Comparison of ENCODE assay signal across 15 mouse cellular contexts in genomic region chr7:4655916-4656315, GRCm38 (mm10). TPM values are rescaled to one million over a fixed set of nuclear protein-coding genes. Genes with fewer than 3 reads are reported as not detected.
A peak's percentile ranks its signal among the peaks of the same experiment; 100 is the strongest.
DNase-seq lines count a peak whose midpoint lies in the region; ATAC-seq and TF ChIP-seq lines count a peak whose summit lies in the region.
"Had no signal": no experiment of that assay in that cellular context is flagged by ENCODE, and none has a peak within 500 bp of the region (broad histone marks: within the 10 kb centered on the region; RNA-seq: fewer than 3 reads in every experiment).

No protein-coding gene starts in this region.

- no peak overlapping the region for H3K4me3 ChIP-seq in hindbrain, postnatal 0 days (ENCODE audit: low read length)
- H3K4me3 ChIP-seq in hindbrain, embryonic 16.5 days (ENCODE audit: low read length) = no peak overlapping the region
- no peak overlapping the region for H3K4me3 ChIP-seq in thymus, adult 2 months (ENCODE audit: control insufficient read depth, insufficient read depth, low read length)
- 0 out of 2 replicates have a peak overlapping the region, but pooled peaks have one; percentile 94 for H3K4me3 ChIP-seq in liver, embryonic 13.5 days (replicated peaks)
- H3K4me3 ChIP-seq in stomach, postnatal 0 days (ENCODE audit: low read depth, low read length) = no peak overlapping the region
- H3K4me3 ChIP-seq: myocyte had no signal

- H3K4me1 ChIP-seq in hindbrain, postnatal 0 days (ENCODE audit: insufficient read depth, low read length) = peaks cover 28% of the 10 kb centered on the region
- H3K4me1 ChIP-seq in hindbrain, embryonic 16.5 days (ENCODE audit: control insufficient read depth, insufficient read depth, low read depth, low read length) = peaks cover 33% of the 10 kb centered on the region
- H3K4me1 ChIP-seq in thymus, adult 2 months (replicated peaks; ENCODE audit: control insufficient read depth, insufficient read depth, low read length) = peaks cover 38% of the 10 kb centered on the region
- H3K4me1 ChIP-seq in liver, embryonic 13.5 days (replicated peaks) = peaks cover 84% of the 10 kb centered on the region
- 0 out of 2 replicates have a peak, but pooled peaks cover 7% of the 10 kb centered on the region for H3K4me1 ChIP-seq in stomach, postnatal 0 days (replicated peaks; ENCODE audit: control insufficient read depth, insufficient read depth)

- H3K27me3 ChIP-seq in hindbrain, postnatal 0 days (ENCODE audit: insufficient read depth, low read length) = no peaks in the 10 kb centered on the region
- no peaks in the 10 kb centered on the region for H3K27me3 ChIP-seq in hindbrain, embryonic 16.5 days (replicated peaks; ENCODE audit: control insufficient read depth, insufficient read depth, low read length)
- no peaks in the 10 kb centered on the region for H3K27me3 ChIP-seq in thymus, adult 2 months (ENCODE audit: control insufficient read depth, insufficient read depth, low read length)
- no peaks in the 10 kb centered on the region for H3K27me3 ChIP-seq in liver, embryonic 13.5 days
- H3K27me3 ChIP-seq in stomach, postnatal 0 days (ENCODE audit: control insufficient read depth, insufficient read depth, low read length) = no peaks in the 10 kb centered on the region

- ATAC-seq in hindbrain, postnatal 0 days = no peak
- ATAC-seq in hindbrain, embryonic 16.5 days = no peak
- no peak for ATAC-seq in liver, embryonic 13.5 days (ENCODE audit: low read depth)
- ATAC-seq in stomach, postnatal 0 days (ENCODE audit: low FRiP score, low TSS enrichment) = no peak

- no peak overlapping the region for H3K9ac ChIP-seq in hindbrain, postnatal 0 days (replicated peaks; ENCODE audit: low read length)
- no peak overlapping the region for H3K9ac ChIP-seq in hindbrain, embryonic 16.5 days (ENCODE audit: low read depth, low read length)
- peak overlapping the region; percentile 97; the same call in 1 of the 2 replicates for H3K9ac ChIP-seq in liver, embryonic 13.5 days
- peak overlapping the region; percentile 23; the same call in 1 of the 2 replicates for H3K9ac ChIP-seq in stomach, postnatal 0 days (ENCODE audit: low read length)

- no peaks in the 10 kb centered on the region for H3K9me3 ChIP-seq in hindbrain, postnatal 0 days (ENCODE audit: low read length)
- H3K9me3 ChIP-seq in hindbrain, embryonic 16.5 days (ENCODE audit: control insufficient read depth, low read length) = no peaks in the 10 kb centered on the region
- H3K9me3 ChIP-seq in liver, embryonic 13.5 days (replicated peaks) = no peaks in the 10 kb centered on the region
- no peaks in the 10 kb centered on the region for H3K9me3 ChIP-seq in stomach, postnatal 0 days (ENCODE audit: control insufficient read depth, low read length)
- H3K9me3 ChIP-seq: forebrain, embryonic 10.5 days had no signal

- TF ChIP-seq CTCF in hindbrain, postnatal 0 days (IDR thresholded peaks at IDR 0.05; ENCODE audit: low read depth) = no peak
- TF ChIP-seq CTCF in thymus, adult 2 months (IDR thresholded peaks at IDR 0.05; ENCODE audit: borderline replicate concordance, control insufficient read depth, extremely low read depth, insufficient read depth, low read length, poor library complexity) = no peak
- no peak for TF ChIP-seq CTCF in stomach, postnatal 0 days (IDR thresholded peaks at IDR 0.05; ENCODE audit: low read depth)

- 0 out of 2 replicates have a peak, but pooled peaks cover 9% of the 10 kb centered on the region for H3K36me3 ChIP-seq in hindbrain, postnatal 0 days (ENCODE audit: insufficient read depth, low read length)
- no peaks in the 10 kb centered on the region for H3K36me3 ChIP-seq in hindbrain, embryonic 16.5 days (ENCODE audit: control insufficient read depth, insufficient read depth, low read length)
- H3K36me3 ChIP-seq in thymus, adult 2 months (ENCODE audit: control insufficient read depth, insufficient read depth, low read length) = no peaks in the 10 kb centered on the region
- peaks cover 45% of the 10 kb centered on the region for H3K36me3 ChIP-seq in liver, embryonic 13.5 days
- H3K36me3 ChIP-seq in stomach, postnatal 0 days (ENCODE audit: control insufficient read depth, insufficient read depth, low read length) = no peaks in the 10 kb centered on the region; the same call in 1 of the 2 replicates

- no peak overlapping the region for H3K27ac ChIP-seq in hindbrain, postnatal 0 days
- H3K27ac ChIP-seq in hindbrain, embryonic 16.5 days (ENCODE audit: low read depth, low read length) = no peak overlapping the region
- peak overlapping the region; percentile 83; the same call in 1 of the 2 replicates for H3K27ac ChIP-seq in thymus, adult 2 months (ENCODE audit: control insufficient read depth, insufficient read depth, low read length)
- peak overlapping the region; percentile 35 for H3K27ac ChIP-seq in liver, embryonic 13.5 days
- no peak overlapping the region for H3K27ac ChIP-seq in stomach, postnatal 0 days (replicated peaks)
- H3K27ac ChIP-seq: forebrain, embryonic 10.5 days had no signal

- TF ChIP-seq POLR2A in thymus, adult 2 months (IDR thresholded peaks at IDR 0.05; ENCODE audit: control insufficient read depth, extremely low read depth, insufficient read depth, low read length, poor library complexity) = no peak

- 45% methylated on average over 1 of the region's 1 CpGs for WGBS in hindbrain, postnatal 0 days
- 86% methylated on average over 1 of the region's 1 CpGs for WGBS in hindbrain, embryonic 16.5 days
- WGBS in thymus, adult 2 months = 44% methylated on average over 1 of the region's 1 CpGs
- WGBS in liver, embryonic 13.5 days (ENCODE audit: insufficient replicate concordance) = 54% methylated on average over 1 of the region's 1 CpGs
- WGBS in stomach, postnatal 0 days = 83% methylated on average over 1 of the region's 1 CpGs

- no peak for TF ChIP-seq EP300 in stomach, postnatal 0 days (optimal IDR thresholded peaks at IDR 0.05)

- DNase-seq in hindbrain, postnatal 0 days (ENCODE audit: low spot score) = no peak
- DNase-seq in thymus, adult 2 months = no peak
- DNase-seq in thymus, postnatal 36 days = no peak
- DNase-seq in liver, embryonic 13.5 days = no peak
- no peak for DNase-seq in stomach, postnatal 0 days (ENCODE audit: low spot score)
- no peak for DNase-seq in spleen, postnatal 4 days (ENCODE audit: low spot score in 2 of 2)
- DNase-seq in layer of hippocampus, postnatal 25 days (ENCODE audit: extremely low spot score in 1 of 2, low spot score in 1 of 2) = no peak
- DNase-seq: adrenal gland, postnatal 10 days; cerebellum, adult 11-12 months; gastrocnemius, postnatal 14 days; lung, postnatal 10 days had no signal

- H3K4me2 ChIP-seq in hindbrain, postnatal 0 days (ENCODE audit: low read depth, low read length) = peak overlapping the region; percentile 97; the same call in 1 of the 2 replicates
- no peak overlapping the region for H3K4me2 ChIP-seq in hindbrain, embryonic 16.5 days (ENCODE audit: low read length)
- peak overlapping the region; percentile 96 for H3K4me2 ChIP-seq in liver, embryonic 13.5 days
- H3K4me2 ChIP-seq in stomach, postnatal 0 days (replicated peaks; ENCODE audit: low read depth) = peak overlapping the region; percentile 63

RNA-seq across cellular contexts. Expression of gene Ppp6r1, which starts 2.9 kb away (rescaled TPM):
- 136 and 142 TPM in 2 replicates for total RNA-seq in hindbrain, postnatal 0 days (2014; rRNA removed)
- polyA plus RNA-seq in hindbrain, postnatal 0 days (2015; fragmentation: Nextera tagmentation; extraction: Ambion mirVana) = 9.4 and 10.3 TPM in 2 replicates
- 4.3 and 6.2 TPM in 2 replicates for polyA plus RNA-seq in hindbrain, embryonic 16.5 days (2015; fragmentation: Nextera tagmentation; extraction: Ambion mirVana)
- 419 and 475 TPM in 2 replicates for polyA plus RNA-seq in thymus, adult 2 months (2012; rRNA removed)
- 5.7 and 7.1 TPM in 2 replicates for polyA plus RNA-seq in liver, embryonic 13.5 days (2015; fragmentation: Nextera tagmentation; extraction: Ambion mirVana)
- polyA plus RNA-seq in stomach, postnatal 0 days (2015; fragmentation: Nextera tagmentation; extraction: Ambion mirVana) = 3.9 and 6.2 TPM in 2 replicates
- 100 to 1,000 TPM; 126 to 135 TPM for total RNA-seq in layer of hippocampus, postnatal 25 days (2021)

RNA-seq across cellular contexts. Expression of gene Tmem86b, which starts 24.7 kb away (rescaled TPM):
- total RNA-seq in hindbrain, postnatal 0 days (2014; rRNA removed) = 14.2 and 17.4 TPM in 2 replicates
- polyA plus RNA-seq in hindbrain, postnatal 0 days (2015; fragmentation: Nextera tagmentation; extraction: Ambion mirVana) = 1.1 and 1.5 TPM in 2 replicates
- 1.9 and 2.0 TPM in 2 replicates for polyA plus RNA-seq in hindbrain, embryonic 16.5 days (2015; fragmentation: Nextera tagmentation; extraction: Ambion mirVana)
- polyA plus RNA-seq in thymus, adult 2 months (2012; rRNA removed) = 103 and 113 TPM in 2 replicates
- polyA plus RNA-seq in liver, embryonic 13.5 days (2015; fragmentation: Nextera tagmentation; extraction: Ambion mirVana) = 22.6 and 25.1 TPM in 2 replicates
- 0.22 and 0.23 TPM in 2 replicates for polyA plus RNA-seq in stomach, postnatal 0 days (2015; fragmentation: Nextera tagmentation; extraction: Ambion mirVana)
- total RNA-seq in layer of hippocampus, postnatal 25 days (2021) = 10 to 100 TPM; 12.5 to 17.3 TPM

RNA-seq across cellular contexts. Expression of gene Hspbp1, which starts 29.0 kb away (rescaled TPM):
- total RNA-seq in hindbrain, postnatal 0 days (2014; rRNA removed) = 259 and 288 TPM in 2 replicates
- polyA plus RNA-seq in hindbrain, postnatal 0 days (2015; fragmentation: Nextera tagmentation; extraction: Ambion mirVana) = 172 and 174 TPM in 2 replicates
- 175 and 188 TPM in 2 replicates for polyA plus RNA-seq in hindbrain, embryonic 16.5 days (2015; fragmentation: Nextera tagmentation; extraction: Ambion mirVana)
- polyA plus RNA-seq in thymus, adult 2 months (2012; rRNA removed) = 53.0 and 55.4 TPM in 2 replicates
- polyA plus RNA-seq in liver, embryonic 13.5 days (2015; fragmentation: Nextera tagmentation; extraction: Ambion mirVana) = 77.8 and 83.4 TPM in 2 replicates
- polyA plus RNA-seq in stomach, postnatal 0 days (2015; fragmentation: Nextera tagmentation; extraction: Ambion mirVana) = 59.1 and 60.7 TPM in 2 replicates
- total RNA-seq in layer of hippocampus, postnatal 25 days (2021) = 10 to 100 TPM; 89.0 to 91.9 TPM

RNA-seq across cellular contexts. Expression of gene Brsk1, which starts 34.5 kb away (rescaled TPM):
- total RNA-seq in hindbrain, postnatal 0 days (2014; rRNA removed) = 195 and 217 TPM in 2 replicates
- 6.7 and 7.1 TPM in 2 replicates for polyA plus RNA-seq in hindbrain, postnatal 0 days (2015; fragmentation: Nextera tagmentation; extraction: Ambion mirVana)
- 6.8 and 7.1 TPM in 2 replicates for polyA plus RNA-seq in hindbrain, embryonic 16.5 days (2015; fragmentation: Nextera tagmentation; extraction: Ambion mirVana)
- polyA plus RNA-seq in thymus, adult 2 months (2012; rRNA removed) = 0.71 and 0.84 TPM in 2 replicates
- 0.08 and 0.10 TPM in 2 replicates for polyA plus RNA-seq in liver, embryonic 13.5 days (2015; fragmentation: Nextera tagmentation; extraction: Ambion mirVana)
- 0.36 and 0.42 TPM in 2 replicates for polyA plus RNA-seq in stomach, postnatal 0 days (2015; fragmentation: Nextera tagmentation; extraction: Ambion mirVana)
- 100 to 1,000 TPM; 330 to 348 TPM for total RNA-seq in layer of hippocampus, postnatal 25 days (2021)

RNA-seq across cellular contexts. Expression of gene Ptprh, which starts 52.1 kb away (rescaled TPM):
- 0.54 and 0.99 TPM in 2 replicates for total RNA-seq in hindbrain, postnatal 0 days (2014; rRNA removed)
- 0.52 and 0.74 TPM in 2 replicates for polyA plus RNA-seq in hindbrain, postnatal 0 days (2015; fragmentation: Nextera tagmentation; extraction: Ambion mirVana)
- polyA plus RNA-seq in hindbrain, embryonic 16.5 days (2015; fragmentation: Nextera tagmentation; extraction: Ambion mirVana) = 0.91 and 1.1 TPM in 2 replicates
- 0.11 and 0.15 TPM in 2 replicates for polyA plus RNA-seq in thymus, adult 2 months (2012; rRNA removed)
- polyA plus RNA-seq in liver, embryonic 13.5 days (2015; fragmentation: Nextera tagmentation; extraction: Ambion mirVana) = not detected in 2 replicates
- polyA plus RNA-seq in stomach, postnatal 0 days (2015; fragmentation: Nextera tagmentation; extraction: Ambion mirVana) = 1.9 TPM in 2 replicates
- under 1 TPM; 0.27 to 0.42 TPM for total RNA-seq in layer of hippocampus, postnatal 25 days (2021)
- total RNA-seq: adrenal gland, postnatal 10 days; gastrocnemius, postnatal 14 days; heart, postnatal 25 days had no signal
- polyA plus RNA-seq: myocyte had no signal

Comparison
In these comparisons a context has a peak if more than half of its experiments do, and no peak if none do; other contexts are left out.
1. H3K27ac ChIP-seq: peak in thymus, adult 2 months (single experiment) and liver, embryonic 13.5 days (single experiment); none in hindbrain, postnatal 0 days (single experiment), hindbrain, embryonic 16.5 days (single experiment) and stomach, postnatal 0 days (single experiment).
2. H3K9ac ChIP-seq: peak in liver, embryonic 13.5 days (single experiment) and stomach, postnatal 0 days (single experiment); none in hindbrain, postnatal 0 days (single experiment) and hindbrain, embryonic 16.5 days (single experiment).
3. RNA of gene Ppp6r1, which starts 2.9 kb away (polyA plus RNA-seq): 419 to 475 TPM in thymus, adult 2 months; 9.4 to 10.3 TPM in hindbrain, postnatal 0 days, 5.7 to 7.1 TPM in liver, embryonic 13.5 days, 3.9 to 6.2 TPM in stomach, postnatal 0 days and 4.3 to 6.2 TPM in hindbrain, embryonic 16.5 days; every median in the first group is over 10 times any median in the second.